Mouse (Mus musculus): ENCODE measurements around the gene Stk19. TPM values are rescaled to one million over a fixed set of nuclear protein-coding genes. Genes with fewer than 3 reads are reported as not detected.

Stk19 gene
- total RNA-seq (2021): 10 to 100 TPM; 57.4 to 69.4 TPM

- intact Hi-C loops (cut with DNase I): loop anchor here (5.0 kb wide), 1 partner anchor 185 kb away; no protein-coding TSS in a partner anchor
- peak; percentile 97 to 98 for DNase-seq (ENCODE audit: extremely low spot score in 1 of 2, low spot score in 2 of 2)
Observed at GRCm38 (mm10) chr17:34836856-34837221, at the start of gene Stk19, which contains the start of gene Dxo. TSS of gene Stk19 (minus strand) at chr17:34836945. TSS of gene Dxo (plus strand) at chr17:34837019.

- intact Hi-C loops (cut with DNase I): no loop called here
- no peak for DNase-seq (ENCODE audit: extremely low spot score in 1 of 2, low spot score in 2 of 2)
Observed at GRCm38 (mm10) chr17:34885615-34886014, 48.9 kb upstream of the Stk19 start.

GRCm38 (mm10) chr17:34884704-34885103, 48.0 kb upstream of the Stk19 start:
- intact Hi-C loops (cut with DNase I): no loop called here
- DNase-seq (ENCODE audit: extremely low spot score in 1 of 2, low spot score in 2 of 2): no peak

GRCm38 (mm10) chr17:34883332-34883731, 46.6 kb upstream of the Stk19 start:
- intact Hi-C loops (cut with DNase I): no loop called here
- DNase-seq (ENCODE audit: extremely low spot score in 1 of 2, low spot score in 2 of 2): no peak

GRCm38 (mm10) chr17:34881683-34882310, 45.1 kb upstream of the Stk19 start, which contains the start of gene Gm20547:
TSS of gene Gm20547 (minus strand) at chr17:34882042.
- DNase-seq (ENCODE audit: extremely low spot score in 1 of 2, low spot score in 2 of 2): no peak
- intact Hi-C loops (cut with DNase I): no loop called here

GRCm38 (mm10) chr17:34881166-34881565, 44.4 kb upstream of the Stk19 start:
- intact Hi-C loops (cut with DNase I): no loop called here
- no peak for DNase-seq (ENCODE audit: extremely low spot score in 1 of 2, low spot score in 2 of 2)

GRCm38 (mm10) chr17:34879336-34879879, 42.7 kb upstream of the Stk19 start, which contains the start of gene Zbtb12:
TSS of gene Zbtb12 (plus strand) at chr17:34879483.
- intact Hi-C loops (cut with DNase I): no loop called here

GRCm38 (mm10) chr17:34874321-34874720, 37.6 kb upstream of the Stk19 start:
- DNase-seq (ENCODE audit: extremely low spot score in 1 of 2, low spot score in 2 of 2): no peak
- intact Hi-C loops (cut with DNase I): no loop called here

More at GRCm38 (mm10) chr17:34879336-34879879, 42.7 kb upstream of the Stk19 start, which contains the start of gene Zbtb12:
- no peak for DNase-seq (ENCODE audit: extremely low spot score in 1 of 2, low spot score in 2 of 2)

GRCm38 (mm10) chr17:34865981-34866380, 29.2 kb upstream of the Stk19 start:
- no peak for DNase-seq (ENCODE audit: extremely low spot score in 1 of 2, low spot score in 2 of 2)
- intact Hi-C loops (cut with DNase I): no loop called here

GRCm38 (mm10) chr17:34862416-34863081, 25.8 kb upstream of the Stk19 start, which contains the start of gene Cfb:
TSS of gene Cfb (minus strand) at chr17:34862518.
- intact Hi-C loops (cut with DNase I): no loop called here
- DNase-seq (ENCODE audit: extremely low spot score in 1 of 2, low spot score in 2 of 2): no peak

- intact Hi-C loops (cut with DNase I): no loop called here
Observed at GRCm38 (mm10) chr17:34861704-34862415, 25.1 kb upstream of the Stk19 start.

GRCm38 (mm10) chr17:34860514-34860913, 23.8 kb upstream of the Stk19 start:
- DNase-seq (ENCODE audit: extremely low spot score in 1 of 2, low spot score in 2 of 2): no peak
- intact Hi-C loops (cut with DNase I): no loop called here

More at GRCm38 (mm10) chr17:34861704-34862415, 25.1 kb upstream of the Stk19 start:
- no peak for DNase-seq (ENCODE audit: extremely low spot score in 1 of 2, low spot score in 2 of 2)

- intact Hi-C loops (cut with DNase I): loop anchor here (5.0 kb wide), 2 partner anchors 34 to 89 kb away; no protein-coding TSS in a partner anchor
- DNase-seq (ENCODE audit: extremely low spot score in 1 of 2, low spot score in 2 of 2): no peak
Observed at GRCm38 (mm10) chr17:34858670-34859069, 21.9 kb upstream of the Stk19 start.

- intact Hi-C loops (cut with DNase I): loop anchor here (5.0 kb wide), 2 partner anchors 36 to 91 kb away; no protein-coding TSS in a partner anchor
- DNase-seq (ENCODE audit: extremely low spot score in 1 of 2, low spot score in 2 of 2): no peak
Observed at GRCm38 (mm10) chr17:34855825-34856224, 19.1 kb upstream of the Stk19 start.

GRCm38 (mm10) chr17:34854761-34855160, 18.0 kb upstream of the Stk19 start:
- intact Hi-C loops (cut with DNase I): loop anchor here (5.0 kb wide), 2 partner anchors 38 to 93 kb away; no protein-coding TSS in a partner anchor
- DNase-seq (ENCODE audit: extremely low spot score in 1 of 2, low spot score in 2 of 2): no peak

- intact Hi-C loops (cut with DNase I): no loop called here
- DNase-seq (ENCODE audit: extremely low spot score in 1 of 2, low spot score in 2 of 2): no peak
Observed at GRCm38 (mm10) chr17:34853511-34853910, 16.8 kb upstream of the Stk19 start.

- intact Hi-C loops (cut with DNase I): no loop called here
- DNase-seq (ENCODE audit: extremely low spot score in 1 of 2, low spot score in 2 of 2): no peak
Observed at GRCm38 (mm10) chr17:34850517-34851125, 13.9 kb upstream of the Stk19 start.

- DNase-seq (ENCODE audit: extremely low spot score in 1 of 2, low spot score in 2 of 2): peak; percentile 96 to 99
- intact Hi-C loops (cut with DNase I): no loop called here
Observed at GRCm38 (mm10) chr17:34849722-34850516, 13.2 kb upstream of the Stk19 start, which contains the start of the genes Skiv2l and Nelfe. TSS of gene Skiv2l (minus strand) at chr17:34850210. TSS of gene Nelfe (plus strand) at chr17:34850391.

Data from left cerebral cortex, postnatal 10 days (tissue).